Mouse (Mus musculus) forebrain, embryonic 16.5 days (tissue): ENCODE results near the gene Trim14. TPM values are rescaled to one million over a fixed set of nuclear protein-coding genes. Genes with fewer than 3 reads are reported as not detected.
A peak's percentile ranks its signal among the peaks of the same experiment; 100 is the strongest.

Source experiments
- ATAC-seq: fragments of 200-750 bp; cut with Nextera tagmentation; 2 replicates; pipeline ENCODE4 v1.8.0; 2017; ENCODE audit warnings: mild to moderate bottlenecking, moderate library complexity
- H3K27ac ChIP-seq: fragments of 300-500 bp; sonication (generic); 2 replicates; pipeline ENCODE4 v1.5.1; 2014; ENCODE audit warnings: low read length, control low read depth
- H3K27me3 ChIP-seq: fragments of 300-500 bp; sonication (generic); replicated peaks from 2 replicates; pipeline ENCODE4 v1.6.1; 2014; ENCODE audit warnings: low read length; ENCODE audit not compliant: control insufficient read depth, insufficient read depth
- H3K36me3 ChIP-seq: fragments of 300-500 bp; sonication (generic); 2 replicates; pipeline ENCODE4 v1.6.1; 2014; ENCODE audit not compliant: control insufficient read depth, insufficient read depth
- H3K4me1 ChIP-seq: fragments of 300-500 bp; sonication (generic); replicated peaks from 2 replicates; pipeline ENCODE4 v1.6.1; 2014; ENCODE audit warnings: low read length; ENCODE audit not compliant: control insufficient read depth, insufficient read depth
- H3K4me2 ChIP-seq: fragments of 300-500 bp; sonication (generic); 2 replicates; pipeline ENCODE4 v1.6.1; 2014; ENCODE audit warnings: mild to moderate bottlenecking, low read length, control low read depth
- H3K4me3 ChIP-seq: fragments of 300-500 bp; sonication (generic); replicated peaks from 2 replicates; pipeline ENCODE4 v1.5.1; 2014; ENCODE audit warnings: mild to moderate bottlenecking, low read length, control low read depth
- H3K9ac ChIP-seq: fragments of 300-500 bp; sonication (generic); replicated peaks from 2 replicates; pipeline ENCODE4 v1.6.1; 2014; ENCODE audit warnings: low read depth, low read length, control low read depth
- H3K9me3 ChIP-seq: fragments of 300-500 bp; sonication (generic); 2 replicates; pipeline ENCODE4 v1.6.1; 2016; ENCODE audit warnings: low read length; ENCODE audit not compliant: control insufficient read depth
- WGBS: fragments of 180-500 bp; shearing (Covaris S2); extraction: QIAGEN DNeasy Blood & Tissue Kit; methylation state at CpG from one replicate; pipeline ENCODE4 v1.1.7; 2014; 5-methylcytosine and 5-hydroxymethylcytosine counted together
- polyA plus RNA-seq: library from polyadenylated mRNA; unstranded; fragments of >200 nt; fragmentation: Nextera tagmentation; extraction: Ambion mirVana; gene quantifications from 2 replicates; pipeline ENCODE4 v1.2.1, GENCODE M21; 2015

Gene Trim14
- polyA plus RNA-seq, 1 experiment from 2014 or later: 0.85 TPM

- H3K4me2 ChIP-seq: no peak overlapping the region
- no peaks in the 10 kb centered on the region for H3K4me1 ChIP-seq
- no peak for ATAC-seq
- 87% methylated on average over 5 of the region's 5 CpGs for WGBS
- no peaks in the 10 kb centered on the region for H3K9me3 ChIP-seq
- H3K27ac ChIP-seq: no peak overlapping the region
- no peaks in the 10 kb centered on the region for H3K27me3 ChIP-seq
- H3K36me3 ChIP-seq: peaks cover 24% of the 10 kb centered on the region
- no peak overlapping the region for H3K9ac ChIP-seq
- no peak overlapping the region for H3K4me3 ChIP-seq
Measured at GRCm38 (mm10) chr4:46475101-46475500, 60.8 kb downstream of the Trim14 start.

- no peaks in the 10 kb centered on the region for H3K4me1 ChIP-seq
- ATAC-seq: no peak
- H3K9me3 ChIP-seq: no peaks in the 10 kb centered on the region
- H3K9ac ChIP-seq: no peak overlapping the region
- no peak overlapping the region for H3K4me2 ChIP-seq
- no peaks in the 10 kb centered on the region for H3K27me3 ChIP-seq
- no peak overlapping the region for H3K27ac ChIP-seq
- 90% methylated on average over 3 of the region's 3 CpGs for WGBS
- H3K36me3 ChIP-seq: peaks cover 18% of the 10 kb centered on the region
- no peak overlapping the region for H3K4me3 ChIP-seq
Measured at GRCm38 (mm10) chr4:46465740-46466139, 70.2 kb downstream of the Trim14 start.

- ATAC-seq: no peak
Measured at GRCm38 (mm10) chr4:46463130-46463830, 72.7 kb downstream of the Trim14 start.

GRCm38 (mm10) chr4:46458411-46458810, 77.5 kb downstream of the Trim14 start:
- Histone ChIP-seq H3K27ac (no peak overlapping the region), H3K4me1 (peaks cover 19% of the 10 kb centered on the region), H3K9me3 (no peaks in the 10 kb centered on the region), H3K36me3 (no peaks in the 10 kb centered on the region), H3K4me2 (no peak overlapping the region), H3K4me3 (no peak overlapping the region), H3K27me3 (no peaks in the 10 kb centered on the region), H3K9ac (no peak overlapping the region)
- ATAC-seq: no peak
- WGBS: 86% methylated on average over 2 of the region's 2 CpGs

More at GRCm38 (mm10) chr4:46463130-46463830, 72.7 kb downstream of the Trim14 start:
- Histone ChIP-seq H3K4me2 (no peak overlapping the region), H3K9ac (no peak overlapping the region), H3K36me3 (peaks cover 12% of the 10 kb centered on the region), H3K4me3 (no peak overlapping the region), H3K27me3 (no peaks in the 10 kb centered on the region), H3K9me3 (no peaks in the 10 kb centered on the region), H3K4me1 (no peaks in the 10 kb centered on the region), H3K27ac (no peak overlapping the region)
- 80% methylated on average over 7 of the region's 7 CpGs for WGBS

GRCm38 (mm10) chr4:46457186-46457585, 78.8 kb downstream of the Trim14 start:
- peaks cover 29% of the 10 kb centered on the region for H3K4me1 ChIP-seq

GRCm38 (mm10) chr4:46456762-46457161, 79.2 kb downstream of the Trim14 start:
- H3K27me3 ChIP-seq: no peaks in the 10 kb centered on the region
- 91% methylated on average over 4 of the region's 4 CpGs for WGBS
- H3K9me3 ChIP-seq: no peaks in the 10 kb centered on the region
- peaks cover 29% of the 10 kb centered on the region for H3K4me1 ChIP-seq
- no peak for ATAC-seq
- no peaks in the 10 kb centered on the region for H3K36me3 ChIP-seq
- no peak overlapping the region for H3K4me3 ChIP-seq
- H3K27ac ChIP-seq: no peak overlapping the region
- H3K4me2 ChIP-seq: no peak overlapping the region
- H3K9ac ChIP-seq: no peak overlapping the region

More at GRCm38 (mm10) chr4:46457186-46457585, 78.8 kb downstream of the Trim14 start:
- H3K36me3 ChIP-seq: no peaks in the 10 kb centered on the region
- no peak overlapping the region for H3K4me2 ChIP-seq
- H3K27me3 ChIP-seq: no peaks in the 10 kb centered on the region
- ATAC-seq: no peak
- no peaks in the 10 kb centered on the region for H3K9me3 ChIP-seq
- no peak overlapping the region for H3K27ac ChIP-seq
- H3K4me3 ChIP-seq: no peak overlapping the region
- 97% methylated on average over 3 of the region's 3 CpGs for WGBS
- H3K9ac ChIP-seq: no peak overlapping the region

GRCm38 (mm10) chr4:46454097-46454864, 81.7 kb downstream of the Trim14 start:
- Histone ChIP-seq H3K36me3 (no peaks in the 10 kb centered on the region), H3K4me3 (no peak overlapping the region), H3K4me1 (peaks cover 34% of the 10 kb centered on the region), H3K27me3 (no peaks in the 10 kb centered on the region), H3K9me3 (no peaks in the 10 kb centered on the region), H3K9ac (no peak overlapping the region), H3K27ac (no peak overlapping the region; the same call in 1 of the 2 replicates), H3K4me2 (0 out of 2 replicates have a peak overlapping the region, but pooled peaks have one; percentile 9)
- no peak for ATAC-seq
- WGBS: 61% methylated on average over 5 of the region's 5 CpGs

- no peak for ATAC-seq
- Histone ChIP-seq H3K4me1 (peaks cover 34% of the 10 kb centered on the region), H3K36me3 (no peaks in the 10 kb centered on the region), H3K4me2 (peak overlapping the region; percentile 93), H3K9me3 (no peaks in the 10 kb centered on the region), H3K27me3 (no peaks in the 10 kb centered on the region), H3K27ac (peak overlapping the region; percentile 98), H3K4me3 (peak overlapping the region; percentile 94), H3K9ac (peak overlapping the region; percentile 97)
- 41% methylated on average over 13 of the region's 13 CpGs for WGBS
Measured at GRCm38 (mm10) chr4:46452855-46453719, 82.9 kb downstream of the Trim14 start.

- WGBS: under 1% methylated on average over 18 of the region's 19 CpGs
Measured at GRCm38 (mm10) chr4:46452481-46452850, 83.5 kb downstream of the Trim14 start.

More at GRCm38 (mm10) chr4:46452481-46452850, 83.5 kb downstream of the Trim14 start:
- H3K27ac ChIP-seq: peak overlapping the region; percentile 98
- no peaks in the 10 kb centered on the region for H3K9me3 ChIP-seq
- peak overlapping the region; percentile 97 for H3K9ac ChIP-seq
- peak overlapping the region; percentile 94 for H3K4me3 ChIP-seq
- H3K4me2 ChIP-seq: peak overlapping the region; percentile 93
- no peak for ATAC-seq
- H3K36me3 ChIP-seq: no peaks in the 10 kb centered on the region
- peaks cover 34% of the 10 kb centered on the region for H3K4me1 ChIP-seq
- no peaks in the 10 kb centered on the region for H3K27me3 ChIP-seq
